Mouse (Mus musculus): ENCODE measurements around the gene Akr1c14.

DNA sequence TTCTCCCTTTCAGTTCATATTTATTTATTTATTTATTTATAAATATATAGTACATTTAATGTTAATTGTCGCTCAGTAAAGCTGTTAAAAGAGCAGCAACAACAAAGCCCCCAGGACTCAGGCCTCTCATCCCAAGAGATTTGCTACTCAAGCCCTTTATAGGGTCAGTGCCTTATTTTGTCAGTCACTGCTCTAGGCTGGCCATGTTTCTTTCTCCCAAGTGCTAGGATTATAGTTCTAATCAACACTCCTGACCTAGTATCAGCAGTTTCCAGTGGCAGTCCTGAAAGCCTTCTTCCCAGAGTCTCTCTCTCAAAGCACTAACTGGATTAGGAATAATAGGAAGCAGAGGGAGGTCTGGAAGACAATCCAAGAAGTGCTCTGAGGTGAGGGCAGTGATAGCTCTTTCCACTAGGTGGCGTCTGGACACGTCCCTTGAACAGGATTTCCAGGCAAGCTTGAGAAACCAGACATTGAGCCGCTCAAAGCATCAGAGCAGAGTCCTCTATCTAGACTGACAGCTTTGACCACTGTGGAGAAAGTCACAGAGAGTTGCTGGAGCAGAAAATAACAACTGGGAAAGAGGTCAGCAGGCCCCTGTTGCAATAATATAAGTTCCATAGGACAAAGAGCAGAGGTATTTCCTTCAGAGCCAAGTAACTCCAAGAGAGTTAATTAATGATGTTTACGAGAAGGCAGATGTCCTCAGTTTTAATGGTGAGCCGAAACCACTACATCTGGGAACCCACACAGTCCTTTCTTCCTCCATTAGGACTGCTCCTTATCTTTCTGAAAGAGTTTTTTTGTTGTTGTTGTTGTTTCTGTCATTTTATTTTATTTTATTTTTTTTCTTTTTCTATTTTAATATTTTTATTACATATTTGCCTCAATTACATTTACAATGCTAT is 61.7 kb downstream of the Akr1c14 start:
- no peak for TF ChIP-seq POLR2A (IDR thresholded peaks at IDR 0.05; ENCODE audit: borderline replicate concordance, extremely low read depth, insufficient read depth, insufficient read length, poor library complexity, severe bottlenecking)
- TF ChIP-seq CTCF (IDR thresholded peaks at IDR 0.05; ENCODE audit: borderline replicate concordance, extremely low read depth, insufficient read depth, insufficient read length): peak; percentile 76

All from brain, embryonic 14.5 days (tissue).